Mouse (Mus musculus): ENCODE measurements around the gene Selenon. TPM values are rescaled to one million over a fixed set of nuclear protein-coding genes. Genes with fewer than 3 reads are reported as not detected.
A peak's percentile ranks its signal among the peaks of the same experiment; 100 is the strongest.

Gene Selenon
- polyA plus RNA-seq, 1 experiment from 2014 or later: 17.2 TPM

- Histone ChIP-seq H3K27ac (no peak overlapping the region), H3K9ac (no peak overlapping the region), H3K4me1 (peaks cover 24% of the 10 kb centered on the region), H3K27me3 (no peaks in the 10 kb centered on the region), H3K36me3 (no peaks in the 10 kb centered on the region), H3K4me2 (no peak overlapping the region), H3K4me3 (no peak overlapping the region), H3K9me3 (no peaks in the 10 kb centered on the region)
- WGBS: 78% methylated on average over 7 of the region's 7 CpGs
- no peak for ATAC-seq (ENCODE audit: insufficient number of reproducible peaks, low FRiP score, low TSS enrichment, low read depth)
These were observed 36.4 kb downstream of the Selenon start for GRCm38 (mm10) chr4:134515614-134516013.

GRCm38 (mm10) chr4:134514309-134514930 is 37.5 kb downstream of the Selenon start:
- Histone ChIP-seq H3K9me3 (no peaks in the 10 kb centered on the region), H3K27me3 (no peaks in the 10 kb centered on the region), H3K27ac (no peak overlapping the region), H3K9ac (no peak overlapping the region), H3K4me3 (no peak overlapping the region), H3K4me1 (peaks cover 24% of the 10 kb centered on the region), H3K4me2 (no peak overlapping the region), H3K36me3 (no peaks in the 10 kb centered on the region)
- ATAC-seq (ENCODE audit: insufficient number of reproducible peaks, low FRiP score, low TSS enrichment, low read depth): no peak
- 85% methylated on average over 11 of the region's 11 CpGs for WGBS

- Histone ChIP-seq H3K9me3 (no peaks in the 10 kb centered on the region), H3K27ac (0 out of 2 replicates have a peak overlapping the region, but pooled peaks have one; percentile 22), H3K4me3 (peak overlapping the region; percentile 20; the same call in 1 of the 2 replicates), H3K27me3 (no peaks in the 10 kb centered on the region), H3K4me1 (peaks cover 24% of the 10 kb centered on the region), H3K36me3 (0 out of 2 replicates have a peak, but pooled peaks cover 5% of the 10 kb centered on the region), H3K9ac (no peak overlapping the region), H3K4me2 (peak overlapping the region; percentile 39)
- WGBS: 17% methylated on average over 15 of the region's 15 CpGs
- no peak for ATAC-seq (ENCODE audit: insufficient number of reproducible peaks, low FRiP score, low TSS enrichment, low read depth)
These were observed 39.2 kb downstream of the Selenon start for GRCm38 (mm10) chr4:134512798-134513197.

- WGBS: 71% methylated on average over 6 of the region's 6 CpGs
- H3K36me3 ChIP-seq: peaks cover 13% of the 10 kb centered on the region; the same call in 1 of the 2 replicates
- H3K27me3 ChIP-seq: no peaks in the 10 kb centered on the region
- ATAC-seq (ENCODE audit: insufficient number of reproducible peaks, low FRiP score, low TSS enrichment, low read depth): no peak
- H3K4me3 ChIP-seq: peak overlapping the region; percentile 62
- no peak overlapping the region for H3K9ac ChIP-seq
- H3K27ac ChIP-seq: no peak overlapping the region
- no peaks in the 10 kb centered on the region for H3K9me3 ChIP-seq
- peaks cover 23% of the 10 kb centered on the region for H3K4me1 ChIP-seq
- peak overlapping the region; percentile 97 for H3K4me2 ChIP-seq
These were observed 40.2 kb downstream of the Selenon start for GRCm38 (mm10) chr4:134511730-134512129.

GRCm38 (mm10) chr4:134510845-134511411 is 41.0 kb downstream of the Selenon start, which contains the start of gene Aunip:
Gene Aunip, plus strand, starts transcription at chr4:134510999.
- Histone ChIP-seq H3K4me3 (peak within 1 kb of the TSS; percentile 62), H3K27ac (peak within 1 kb of the TSS; percentile 11; the same call in 1 of the 2 replicates), H3K36me3 (peaks cover 13% of the 10 kb centered on the region; the same call in 1 of the 2 replicates), H3K9ac (peak within 1 kb of the TSS; percentile 52), H3K9me3 (no peaks in the 10 kb centered on the region), H3K4me1 (peaks cover 23% of the 10 kb centered on the region), H3K4me2 (peak within 1 kb of the TSS; percentile 97), H3K27me3 (no peaks in the 10 kb centered on the region)
- peak; percentile 90 for ATAC-seq (ENCODE audit: insufficient number of reproducible peaks, low FRiP score, low TSS enrichment, low read depth)
- under 1% methylated on average over 42 of the region's 42 CpGs for WGBS

GRCm38 (mm10) chr4:134510396-134510795 is 41.6 kb downstream of the Selenon start:
- peak overlapping the region; percentile 97 for H3K4me2 ChIP-seq
- H3K27me3 ChIP-seq: no peaks in the 10 kb centered on the region
- peaks cover 13% of the 10 kb centered on the region; the same call in 1 of the 2 replicates for H3K36me3 ChIP-seq
- WGBS: 78% methylated on average over 4 of the region's 4 CpGs
- no peak for ATAC-seq (ENCODE audit: insufficient number of reproducible peaks, low FRiP score, low TSS enrichment, low read depth)
- H3K9ac ChIP-seq: no peak overlapping the region
- peaks cover 23% of the 10 kb centered on the region for H3K4me1 ChIP-seq
- H3K4me3 ChIP-seq: peak overlapping the region; percentile 62; the same call in 1 of the 2 replicates
- no peak overlapping the region for H3K27ac ChIP-seq
- H3K9me3 ChIP-seq: no peaks in the 10 kb centered on the region

- H3K4me3 ChIP-seq: no peak overlapping the region
- H3K9ac ChIP-seq: no peak overlapping the region
- no peak for ATAC-seq (ENCODE audit: insufficient number of reproducible peaks, low FRiP score, low TSS enrichment, low read depth)
- peaks cover 13% of the 10 kb centered on the region; the same call in 1 of the 2 replicates for H3K36me3 ChIP-seq
- H3K4me1 ChIP-seq: peaks cover 9% of the 10 kb centered on the region
- H3K27me3 ChIP-seq: no peaks in the 10 kb centered on the region
- H3K9me3 ChIP-seq: no peaks in the 10 kb centered on the region
- H3K27ac ChIP-seq: no peak overlapping the region
- 85% methylated on average over 19 of the region's 19 CpGs for WGBS
- no peak overlapping the region for H3K4me2 ChIP-seq
These were observed 45.3 kb downstream of the Selenon start for GRCm38 (mm10) chr4:134506713-134507112.

- Histone ChIP-seq H3K27me3 (no peaks in the 10 kb centered on the region), H3K4me1 (peaks cover 4% of the 10 kb centered on the region), H3K27ac (no peak overlapping the region), H3K9ac (no peak overlapping the region), H3K9me3 (no peaks in the 10 kb centered on the region), H3K4me2 (no peak overlapping the region), H3K36me3 (peaks cover 13% of the 10 kb centered on the region; the same call in 1 of the 2 replicates), H3K4me3 (no peak overlapping the region)
- ATAC-seq (ENCODE audit: insufficient number of reproducible peaks, low FRiP score, low TSS enrichment, low read depth): no peak
- 76% methylated on average over 3 of the region's 4 CpGs for WGBS
These were observed 45.9 kb downstream of the Selenon start for GRCm38 (mm10) chr4:134505966-134506594.

GRCm38 (mm10) chr4:134505303-134505789 is 46.6 kb downstream of the Selenon start:
- WGBS: 92% methylated on average over 4 of the region's 4 CpGs
- H3K27me3 ChIP-seq: no peaks in the 10 kb centered on the region
- H3K4me1 ChIP-seq: 0 out of 2 replicates have a peak, but pooled peaks cover 2% of the 10 kb centered on the region
- H3K4me3 ChIP-seq: no peak overlapping the region
- H3K27ac ChIP-seq: no peak overlapping the region
- no peak for ATAC-seq (ENCODE audit: insufficient number of reproducible peaks, low FRiP score, low TSS enrichment, low read depth)
- no peak overlapping the region for H3K4me2 ChIP-seq
- no peak overlapping the region for H3K9ac ChIP-seq
- no peaks in the 10 kb centered on the region for H3K9me3 ChIP-seq
- peaks cover 13% of the 10 kb centered on the region; the same call in 1 of the 2 replicates for H3K36me3 ChIP-seq

GRCm38 (mm10) chr4:134503686-134504357 is 48.1 kb downstream of the Selenon start:
- no peak for ATAC-seq (ENCODE audit: insufficient number of reproducible peaks, low FRiP score, low TSS enrichment, low read depth)
- 69% methylated on average over 4 of the region's 4 CpGs for WGBS
- H3K4me2 ChIP-seq: no peak overlapping the region
- peaks cover 13% of the 10 kb centered on the region; the same call in 1 of the 2 replicates for H3K36me3 ChIP-seq
- no peak overlapping the region for H3K27ac ChIP-seq
- H3K4me1 ChIP-seq: 0 out of 2 replicates have a peak, but pooled peaks cover 2% of the 10 kb centered on the region
- H3K9me3 ChIP-seq: no peaks in the 10 kb centered on the region
- no peak overlapping the region for H3K4me3 ChIP-seq
- H3K27me3 ChIP-seq: no peaks in the 10 kb centered on the region
- no peak overlapping the region for H3K9ac ChIP-seq

GRCm38 (mm10) chr4:134501095-134501494 is 50.9 kb downstream of the Selenon start:
- Histone ChIP-seq H3K27me3 (no peaks in the 10 kb centered on the region), H3K36me3 (no peaks in the 10 kb centered on the region), H3K9me3 (no peaks in the 10 kb centered on the region), H3K27ac (no peak overlapping the region), H3K4me3 (no peak overlapping the region), H3K4me1 (peaks cover 21% of the 10 kb centered on the region), H3K9ac (no peak overlapping the region), H3K4me2 (no peak overlapping the region)
- WGBS: 91% methylated on average over 6 of the region's 6 CpGs
- ATAC-seq (ENCODE audit: insufficient number of reproducible peaks, low FRiP score, low TSS enrichment, low read depth): no peak

Data from limb, embryonic 15.5 days (tissue).